Mouse (Mus musculus) cerebellum, adult (tissue): ENCODE measurements around the gene Sorcs1.

Source experiments
- ATAC-seq: cut with Nextera tagmentation; 2 replicates; pipeline ENCODE4 v1.9.2; 2017; ENCODE audit warnings: mild to moderate bottlenecking, moderate library complexity, mixed read lengths; ENCODE audit not compliant: insufficient number of reproducible peaks, low FRiP score, low TSS enrichment

Sorcs1 gene

DNA sequence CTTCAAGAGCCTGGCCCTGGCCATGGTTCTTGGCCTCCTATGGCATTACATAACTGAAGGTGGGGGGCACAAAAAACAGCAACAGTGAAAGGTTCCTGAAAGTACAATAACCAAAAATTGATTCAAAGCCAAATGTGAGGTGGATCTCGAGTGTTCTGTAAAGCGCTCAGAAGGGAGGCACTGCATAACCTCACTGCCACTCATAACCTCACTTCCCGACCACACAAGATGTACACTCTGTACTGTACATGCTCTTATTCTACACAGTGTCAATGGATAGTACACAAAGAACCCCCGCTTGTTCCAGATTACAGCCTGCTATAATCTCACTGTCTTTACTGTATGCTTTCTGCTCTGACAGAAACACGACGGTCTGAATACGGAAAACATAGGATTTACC is 384.2 kb downstream of the Sorcs1 start:
- ATAC-seq = no peak

DNA sequence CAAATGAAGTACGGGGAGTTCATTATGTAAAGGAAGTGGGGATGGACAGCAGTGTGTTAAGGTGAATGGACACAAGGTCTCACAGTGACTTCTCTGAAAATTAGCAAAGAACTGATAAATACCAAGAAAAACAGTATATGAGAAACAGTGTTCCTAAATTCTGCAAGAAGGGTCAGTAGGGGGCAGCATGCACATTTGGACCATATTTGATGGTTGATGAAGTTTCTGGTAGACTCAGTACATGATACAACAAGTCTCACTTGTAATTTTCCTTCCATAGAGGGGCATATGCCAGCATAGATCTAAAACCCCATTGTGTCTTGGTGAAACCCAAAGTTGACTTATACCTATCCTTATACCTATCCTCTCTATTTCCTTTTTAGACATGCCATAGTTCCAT is 414.0 kb downstream of the Sorcs1 start:
- no peak for ATAC-seq

DNA sequence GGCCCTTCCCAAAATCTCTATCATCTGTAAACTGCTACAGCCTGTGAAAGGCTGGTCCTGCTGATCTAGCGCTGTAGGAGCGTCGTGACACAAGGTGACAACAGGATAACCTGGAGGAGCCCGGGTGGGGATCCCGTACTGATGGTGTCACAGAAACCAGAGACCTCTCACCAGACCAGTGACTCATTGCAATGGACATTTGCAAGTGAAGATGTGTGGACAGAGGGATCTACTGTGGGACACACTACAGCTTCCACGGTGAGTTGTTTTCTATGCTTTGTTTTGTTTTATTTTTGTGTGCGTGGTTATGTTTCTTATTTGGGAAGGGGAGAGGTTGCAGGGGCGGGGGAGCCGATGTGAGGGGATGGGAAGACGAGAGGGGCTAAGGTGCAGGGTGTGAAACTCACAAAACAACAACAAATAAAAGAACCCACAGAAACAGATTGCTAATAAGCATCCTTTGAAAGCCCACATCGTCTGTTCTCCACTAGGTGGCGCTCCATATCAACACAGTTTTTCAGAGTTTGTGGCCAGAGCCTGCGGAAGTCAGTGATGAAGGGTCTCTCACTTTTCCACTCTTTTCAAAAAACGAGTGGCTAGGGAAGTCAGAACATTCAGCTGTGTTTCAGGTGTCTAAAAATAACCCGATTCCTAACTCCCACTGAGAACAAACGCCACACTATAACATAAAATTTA is 419.6 kb downstream of the Sorcs1 start:
- ATAC-seq = no peak

DNA sequence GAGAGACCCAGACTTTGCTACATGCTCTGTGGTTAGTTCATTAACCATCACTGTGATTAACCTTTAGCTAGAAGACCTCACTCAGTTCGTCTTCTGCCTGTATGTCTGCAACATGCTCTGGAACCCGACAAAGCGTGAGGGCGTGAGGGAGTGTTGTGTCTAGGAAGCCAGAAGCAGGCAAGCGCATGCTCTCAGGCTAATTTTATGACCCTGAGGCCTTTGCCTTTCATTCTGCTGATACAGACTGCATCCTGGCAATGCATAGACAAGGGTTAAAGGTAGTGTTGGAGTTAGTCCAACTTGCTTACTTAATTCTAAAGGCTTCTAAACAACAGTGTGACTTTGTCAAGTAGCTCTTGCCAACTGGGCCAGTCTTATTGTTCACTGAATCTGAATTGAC is 458.0 kb downstream of the Sorcs1 start:
- no peak for ATAC-seq

DNA sequence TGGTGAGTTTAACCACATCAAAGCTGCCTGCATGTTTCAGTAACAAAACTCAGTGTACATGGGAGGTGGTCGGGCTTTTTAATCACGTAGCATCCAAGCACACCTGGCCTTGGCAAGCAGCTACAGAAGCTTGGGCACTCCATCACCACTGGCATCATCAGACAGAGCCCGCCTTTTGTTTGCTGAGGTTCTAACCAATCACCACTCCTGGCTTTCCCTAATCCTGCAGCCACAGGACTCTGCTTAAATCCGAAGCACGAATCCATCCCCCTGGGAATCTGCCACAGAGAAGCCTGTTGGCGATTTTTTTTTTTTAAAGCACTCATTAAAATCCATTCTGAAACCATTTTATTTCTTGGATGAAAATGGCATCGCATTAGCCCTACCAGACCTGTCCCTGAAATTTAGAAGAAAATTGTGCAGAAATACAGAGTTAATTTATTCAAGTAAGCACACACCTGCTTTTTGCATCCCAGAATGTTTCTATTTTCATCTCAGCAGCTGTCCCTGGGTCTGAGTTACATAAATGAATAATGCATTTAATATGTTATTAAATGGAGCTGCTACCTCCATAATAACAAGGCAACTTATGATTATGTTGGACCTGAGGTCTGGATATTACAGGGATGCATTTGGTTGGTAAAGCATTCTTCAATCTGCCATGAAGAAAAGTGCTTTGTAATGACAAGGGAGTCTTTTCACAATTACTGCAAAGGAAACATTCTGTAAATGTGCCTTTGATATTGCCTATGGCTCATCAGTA is 463.8 kb downstream of the Sorcs1 start:
- no peak for ATAC-seq

DNA sequence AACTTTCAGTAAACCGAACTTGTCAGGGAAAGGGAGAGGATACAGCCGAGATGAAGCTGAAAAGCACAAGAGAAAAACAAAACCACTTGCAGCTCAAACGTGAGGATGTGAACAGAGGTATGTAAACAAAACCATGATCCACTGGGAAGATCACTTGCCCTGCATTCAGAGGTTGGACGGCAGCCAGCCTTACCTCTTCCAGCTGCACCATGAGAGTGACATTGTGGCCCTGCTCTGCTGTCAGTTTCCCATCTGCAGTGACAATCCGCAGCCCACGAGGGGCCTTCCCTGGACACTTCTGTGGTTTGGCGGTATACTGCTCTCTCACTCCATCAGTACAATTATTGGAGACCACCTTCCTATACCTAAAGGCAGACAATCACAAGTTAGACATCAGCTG is 468.0 kb downstream of the Sorcs1 start:
- no peak for ATAC-seq

DNA sequence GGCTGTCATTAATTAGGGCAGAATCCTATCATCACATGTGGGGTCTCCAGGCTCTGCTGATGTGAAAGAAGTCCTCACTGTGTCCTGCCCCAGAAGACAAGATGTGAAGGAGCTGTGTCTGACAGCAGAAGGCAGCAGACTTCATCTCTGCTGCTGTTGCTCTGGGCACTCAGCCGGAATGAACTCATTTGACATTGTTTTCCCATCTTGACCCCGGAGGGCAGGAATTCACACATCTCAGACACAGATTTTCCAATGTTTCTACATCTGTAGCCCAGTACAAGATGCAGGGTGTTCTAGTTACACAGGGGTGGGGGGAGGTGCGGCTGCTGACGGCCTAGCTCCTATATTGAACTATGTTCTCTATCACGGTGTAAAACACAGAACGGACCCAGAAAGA is 474.1 kb downstream of the Sorcs1 start:
- no peak for ATAC-seq

DNA sequence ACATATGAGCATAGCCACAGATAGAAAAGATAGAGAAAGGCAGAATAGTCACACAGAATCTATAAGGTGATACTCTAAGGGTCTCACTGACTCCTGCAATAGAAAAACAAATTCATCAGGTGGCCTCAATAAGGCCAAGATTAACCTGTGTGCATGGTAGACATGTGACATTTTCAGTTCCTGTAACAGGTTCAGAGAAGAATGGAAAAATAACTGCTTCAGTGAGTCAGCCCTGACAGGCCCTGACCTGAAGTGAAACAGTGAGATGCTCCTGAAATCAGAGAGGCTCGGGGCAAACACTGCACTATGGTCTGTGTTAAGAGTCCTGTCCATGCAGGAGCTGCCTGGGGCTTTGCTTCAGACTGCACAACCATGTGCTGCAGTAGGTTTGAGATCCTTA is 481.9 kb downstream of the Sorcs1 start:
- ATAC-seq = no peak

DNA sequence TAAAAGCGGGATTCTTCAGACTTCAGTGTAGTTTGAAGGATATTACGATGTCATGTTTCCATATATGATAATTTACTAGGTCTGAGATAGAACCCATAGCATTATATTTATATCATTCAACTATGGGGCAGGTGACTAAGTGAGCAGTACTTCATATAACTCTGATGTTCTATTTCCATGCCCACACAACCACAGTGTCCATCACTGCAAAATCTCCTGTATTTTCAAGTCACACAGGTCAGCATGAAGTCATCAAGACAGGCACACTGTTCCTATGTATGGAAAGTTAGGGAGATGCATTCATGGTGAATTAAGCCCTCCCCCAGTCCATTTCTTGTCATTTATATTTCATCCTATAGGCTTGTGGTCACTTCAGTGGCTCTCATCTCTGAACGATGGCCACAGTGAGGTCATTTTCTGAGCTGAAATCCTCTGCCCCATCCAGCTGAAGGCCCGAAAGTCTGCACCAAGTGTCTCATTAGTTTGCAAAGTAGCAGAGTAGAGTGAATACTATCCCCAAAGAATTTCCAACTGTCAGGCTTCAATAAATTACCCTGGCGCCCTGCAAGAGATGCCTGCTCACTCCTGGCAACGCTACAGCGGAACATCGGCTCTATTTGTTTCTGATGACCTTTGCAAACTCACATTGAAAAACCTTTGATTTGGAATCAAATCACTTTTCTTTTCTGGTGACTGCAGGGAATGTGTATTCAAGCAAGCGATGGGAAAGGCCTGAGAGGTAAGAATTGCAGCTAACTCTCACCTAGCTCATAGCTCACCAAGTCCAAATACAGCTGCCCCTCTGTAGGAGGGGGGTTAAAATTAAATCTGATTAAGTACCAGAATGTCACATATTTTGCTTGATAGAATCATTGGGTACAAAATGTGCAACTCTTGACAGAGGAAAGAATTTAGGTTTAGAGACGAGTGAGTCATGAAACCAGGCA is 492.4 kb downstream of the Sorcs1 start:
- ATAC-seq = no peak

DNA sequence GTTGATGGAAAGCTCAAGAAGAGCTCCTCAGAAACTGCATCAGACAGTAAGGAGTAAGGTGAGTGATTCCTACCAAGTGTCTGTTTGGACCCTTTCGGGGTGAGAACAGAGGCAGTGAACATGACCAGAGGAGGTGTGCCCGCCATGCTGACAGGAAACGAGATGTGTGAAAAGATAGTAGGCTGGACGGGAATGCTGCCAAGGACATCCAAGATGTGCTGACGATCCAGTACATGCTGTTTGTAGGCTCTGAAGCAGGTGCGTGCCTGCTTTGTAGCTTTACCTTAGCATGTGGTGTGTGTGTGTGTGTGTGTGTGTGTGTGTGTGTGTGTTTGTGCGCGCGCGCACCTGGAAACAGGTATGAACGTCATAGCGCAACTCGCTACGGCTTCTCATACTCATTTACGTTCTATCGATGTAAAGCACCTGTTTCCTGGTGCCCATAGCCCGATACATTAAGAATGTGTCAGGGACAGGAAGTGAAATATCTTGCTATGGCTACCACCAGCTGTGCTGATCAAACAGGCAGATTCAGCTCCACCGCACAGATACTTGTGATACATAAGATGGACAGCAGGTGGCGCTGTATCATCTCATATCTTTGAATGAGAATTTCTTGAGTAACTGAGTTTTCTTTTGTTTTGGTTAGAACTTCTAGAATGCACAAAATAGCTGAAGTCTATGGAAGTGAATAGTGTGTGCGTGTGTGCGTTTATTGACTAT is 493.4 kb downstream of the Sorcs1 start:
- ATAC-seq = no peak

DNA sequence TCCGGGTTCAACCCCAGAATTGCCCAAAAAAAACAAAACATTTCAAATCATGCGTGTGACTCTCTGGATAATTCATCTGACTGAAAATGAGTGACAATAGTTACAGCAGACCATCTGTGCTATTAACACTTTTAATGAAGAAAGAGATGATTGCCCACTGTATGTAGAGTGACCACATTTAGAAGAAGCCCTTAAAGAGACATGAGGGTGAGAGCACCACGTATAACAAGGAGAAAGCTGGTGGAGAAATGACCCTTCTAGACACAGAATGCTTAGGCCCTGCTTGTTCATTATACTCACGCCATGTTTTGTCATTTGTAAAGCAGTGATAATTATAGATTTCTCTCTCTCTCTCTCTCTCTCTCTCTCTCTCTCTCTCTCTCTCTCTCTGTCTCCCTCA is 499.6 kb downstream of the Sorcs1 start:
- no peak for ATAC-seq

DNA sequence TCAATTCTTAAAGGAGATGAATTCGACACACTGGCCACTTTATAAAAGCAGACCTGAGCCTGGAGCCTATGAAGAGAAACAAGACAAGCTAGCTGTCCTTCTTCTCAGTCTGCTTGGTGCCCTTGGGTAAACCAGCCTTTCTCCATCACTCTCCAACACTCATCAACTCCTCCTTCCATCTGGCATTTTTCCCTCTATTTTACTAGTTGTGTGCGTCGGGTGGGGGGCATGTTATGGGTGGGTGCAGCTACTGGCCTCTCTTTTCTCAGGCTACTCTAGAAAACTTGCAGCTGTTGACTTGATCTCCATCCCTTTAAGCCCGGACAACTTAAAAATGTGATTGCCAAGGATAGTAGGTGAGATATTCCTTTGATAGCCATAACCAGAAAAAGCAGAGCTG is 500.3 kb downstream of the Sorcs1 start:
- ATAC-seq = no peak

DNA sequence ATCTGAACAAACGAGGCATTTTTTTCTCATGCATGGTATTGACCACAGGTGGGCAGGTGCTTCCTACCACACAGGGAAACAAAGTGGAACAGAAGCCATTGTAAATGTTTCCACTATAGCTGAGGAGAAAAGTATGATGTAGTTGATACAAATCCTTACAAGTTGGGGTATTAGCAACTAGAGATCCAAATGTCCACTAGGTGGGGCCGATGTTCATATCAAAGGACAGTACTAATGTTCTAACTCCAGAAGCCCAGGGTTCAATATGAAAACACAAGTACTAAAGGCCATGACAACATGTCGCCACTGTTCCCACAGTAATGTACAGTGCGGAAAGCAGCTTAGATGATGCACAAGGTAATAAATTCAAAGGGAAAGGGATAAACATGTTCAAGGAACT is 506.6 kb downstream of the Sorcs1 start:
- no peak for ATAC-seq

DNA sequence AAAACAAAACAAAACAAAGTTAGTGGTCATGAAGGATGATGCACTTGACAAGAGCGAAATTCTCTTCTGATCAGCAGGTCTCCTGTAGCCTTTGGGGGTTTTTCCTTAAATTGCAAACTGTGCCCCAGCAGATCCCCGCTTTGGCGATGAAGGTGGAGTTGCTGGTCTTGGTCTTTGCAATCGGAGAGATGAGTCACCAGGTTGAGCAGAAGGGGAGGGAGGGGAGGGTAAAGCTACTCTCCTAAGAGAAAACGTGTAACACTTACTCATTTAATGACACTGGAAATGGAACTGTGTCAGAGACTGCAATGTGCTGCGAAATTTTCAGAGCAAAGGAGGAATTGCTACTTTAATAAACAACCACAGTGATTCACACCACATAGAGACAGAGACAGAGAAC is 527.3 kb downstream of the Sorcs1 start:
- no peak for ATAC-seq

DNA sequence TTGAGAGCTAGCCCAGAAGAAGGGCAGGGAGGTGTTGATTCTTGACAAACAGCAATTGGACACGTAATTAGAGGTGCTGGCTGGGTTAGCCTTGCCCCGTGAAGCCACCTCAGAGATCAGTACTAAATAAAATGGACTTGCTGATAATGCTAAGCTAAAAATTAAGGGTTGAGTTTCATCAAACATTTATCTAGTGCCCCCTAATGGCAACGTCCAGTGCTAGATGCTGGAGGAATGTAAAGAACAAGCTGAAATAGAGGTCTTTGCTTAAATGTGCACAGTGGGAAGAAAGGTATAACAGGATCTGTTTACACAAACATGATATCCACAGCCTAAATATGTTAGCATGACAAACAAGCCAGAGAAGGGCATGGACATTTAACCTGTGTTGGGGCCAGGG is 532.5 kb downstream of the Sorcs1 start:
- ATAC-seq = no peak

DNA sequence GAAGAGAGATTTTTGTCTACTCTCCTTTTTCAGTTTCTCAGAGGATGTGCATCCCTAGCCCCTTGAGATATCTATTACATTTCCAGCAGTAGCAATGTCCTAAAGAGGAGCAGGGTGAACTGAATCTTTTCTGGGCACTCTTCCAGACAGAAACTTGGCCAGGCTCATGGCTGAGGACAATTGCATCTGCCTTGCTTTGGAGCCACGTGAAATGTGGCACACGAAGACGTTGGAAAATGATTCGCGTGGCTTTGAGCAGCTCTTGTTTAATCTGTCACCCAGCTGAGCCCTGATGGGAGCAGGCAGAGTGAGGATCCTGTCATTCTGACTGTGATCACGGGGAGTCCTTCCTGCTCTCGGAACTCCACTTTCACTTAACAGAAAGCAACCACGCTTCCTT is 536.6 kb downstream of the Sorcs1 start:
- no peak for ATAC-seq

DNA sequence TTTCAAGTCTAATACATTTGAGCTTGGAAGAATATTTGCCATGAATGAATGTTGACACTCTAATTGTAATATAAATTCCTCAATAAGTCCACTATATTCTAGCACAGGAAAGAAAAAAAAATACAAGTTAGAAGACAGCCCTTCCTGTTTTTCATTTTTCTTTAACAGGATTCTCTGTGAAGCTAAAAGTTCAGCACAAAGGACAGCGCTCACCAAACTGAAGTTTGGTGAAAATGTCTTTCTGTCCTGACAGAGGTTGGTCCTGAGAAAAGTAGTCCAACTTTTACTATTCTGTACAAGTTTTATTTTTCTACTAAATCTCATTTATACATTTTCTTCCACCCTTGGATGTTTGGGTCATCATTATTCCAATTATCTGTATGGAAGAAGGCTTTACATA is 543.8 kb downstream of the Sorcs1 start:
- ATAC-seq = no peak

DNA sequence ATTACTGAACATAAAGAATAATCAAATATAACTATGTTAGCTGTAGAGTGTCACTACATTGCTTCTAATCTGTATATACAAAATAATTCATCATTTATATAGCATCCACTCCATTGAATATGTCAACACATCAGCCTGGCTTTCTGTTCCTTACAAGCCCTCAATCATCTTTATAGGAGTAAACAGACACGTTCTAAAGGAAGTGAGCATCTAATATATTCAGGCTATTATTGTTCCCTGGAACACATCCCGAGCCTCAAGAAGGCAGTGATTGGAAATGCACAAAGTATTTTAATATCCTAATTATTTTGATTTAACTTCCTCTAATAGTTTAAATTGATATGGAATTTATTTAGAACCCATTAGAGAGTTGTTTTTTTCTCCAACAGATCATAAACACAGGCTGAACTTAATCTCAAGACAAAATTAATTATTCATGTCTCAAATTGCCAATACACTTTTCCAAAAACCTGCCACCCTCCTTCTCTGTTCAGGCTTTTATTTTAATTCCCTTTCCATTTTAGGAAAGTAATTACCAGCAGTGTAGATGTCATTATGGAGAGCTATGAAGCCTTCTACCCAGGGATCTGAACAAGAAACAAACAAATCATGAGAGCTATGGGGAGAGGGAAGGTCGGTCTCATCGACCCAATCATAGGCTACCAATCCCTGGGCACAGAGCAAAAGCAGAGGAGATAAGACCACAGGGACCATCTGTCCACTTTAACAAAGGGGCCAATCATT is 572.4 kb downstream of the Sorcs1 start:
- no peak for ATAC-seq
